Mouse (Mus musculus) heart, postnatal 10 days (tissue): ENCODE results near the gene Cracr2b. TPM values are rescaled to one million over a fixed set of nuclear protein-coding genes. Genes with fewer than 3 reads are reported as not detected.

Source experiments
- DNase-seq, 2 experiments: peaks; one replicate each; pipeline ENCODE4 v3.0.0; 2021
- intact Hi-C: fragments of 180-260 bp; cut with DNase I; formaldehyde crosslinking; loops from one replicate; pipeline ENCODE4 v1.15.1; 2025
- total RNA-seq, 2 experiments: library from RNA; stranded (reverse); gene quantifications; 2 replicates each; pipeline ENCODE4 v1.2.3; 2021

Cracr2b gene
- total RNA-seq, 2 experiments from 2014 or later = 23.2 to 26.1 TPM

- DNase-seq = peak; percentile 96
- intact Hi-C loops = no loop called here
Observed at GRCm38 (mm10) chr7:141447110-141447991, 13.5 kb upstream of the Cracr2b start, which contains the start of gene Rplp2. TSS of gene Rplp2 (plus strand) at chr7:141447370.

- intact Hi-C loops = no loop called here
- DNase-seq = no peak
Observed at GRCm38 (mm10) chr7:141451928-141452327, 9.0 kb upstream of the Cracr2b start.

- intact Hi-C loops = no loop called here
Observed at GRCm38 (mm10) chr7:141453636-141454035, 7.3 kb upstream of the Cracr2b start.

GRCm38 (mm10) chr7:141454967-141455551 is 5.8 kb upstream of the Cracr2b start, which contains the start of gene Pnpla2:
TSS of gene Pnpla2 (plus strand) at chr7:141455198.
- DNase-seq = peak; percentile 95 to 97

More at GRCm38 (mm10) chr7:141453636-141454035, 7.3 kb upstream of the Cracr2b start:
- DNase-seq = no peak

GRCm38 (mm10) chr7:141455610-141456314 is 5.1 kb upstream of the Cracr2b start:
- intact Hi-C loops = no loop called here
- DNase-seq = peak; percentile 89 to 90

More at GRCm38 (mm10) chr7:141454967-141455551, 5.8 kb upstream of the Cracr2b start, which contains the start of gene Pnpla2:
- intact Hi-C loops = no loop called here

- intact Hi-C loops = no loop called here
- DNase-seq = peak; percentile 65 to 69
Observed at GRCm38 (mm10) chr7:141456739-141457138, 4.2 kb upstream of the Cracr2b start.

- intact Hi-C loops = no loop called here
- DNase-seq = no peak
Observed at GRCm38 (mm10) chr7:141457236-141457635, 3.7 kb upstream of the Cracr2b start.

- DNase-seq = peak in 1 of 2 experiments; percentile 69
- intact Hi-C loops = no loop called here
Observed at GRCm38 (mm10) chr7:141457986-141458660, 2.8 kb upstream of the Cracr2b start.

GRCm38 (mm10) chr7:141458661-141459060 is 2.2 kb upstream of the Cracr2b start:
- no peak for DNase-seq
- intact Hi-C loops = no loop called here

GRCm38 (mm10) chr7:141459301-141459711 is 1.6 kb upstream of the Cracr2b start:
- peak in 1 of 2 experiments; percentile 23 for DNase-seq
- intact Hi-C loops = no loop called here

GRCm38 (mm10) chr7:141460001-141460390 is 898 bp upstream of the Cracr2b start:
- intact Hi-C loops = no loop called here
- peak in 1 of 2 experiments; percentile 58 for DNase-seq

- DNase-seq = peak in 1 of 2 experiments; percentile 59
Observed at GRCm38 (mm10) chr7:141461521-141462332, 833 bp downstream of the Cracr2b start.

GRCm38 (mm10) chr7:141462333-141462821 is 1.5 kb downstream of the Cracr2b start:
- intact Hi-C loops = no loop called here

More at GRCm38 (mm10) chr7:141461521-141462332, 833 bp downstream of the Cracr2b start:
- intact Hi-C loops = no loop called here

GRCm38 (mm10) chr7:141463824-141464602 is 3.1 kb downstream of the Cracr2b start:
- intact Hi-C loops = no loop called here
- peak; percentile 76 to 77 for DNase-seq

More at GRCm38 (mm10) chr7:141462333-141462821, 1.5 kb downstream of the Cracr2b start:
- peak in 1 of 2 experiments; percentile 64 for DNase-seq

GRCm38 (mm10) chr7:141464603-141465201 is 3.8 kb downstream of the Cracr2b start:
- intact Hi-C loops = no loop called here
- peak in 1 of 2 experiments; percentile 36 for DNase-seq

GRCm38 (mm10) chr7:141465388-141466044 is 4.6 kb downstream of the Cracr2b start:
- DNase-seq = peak in 1 of 2 experiments; percentile 62
- intact Hi-C loops = no loop called here

GRCm38 (mm10) chr7:141466045-141466394 is 5.1 kb downstream of the Cracr2b start:
- peak; percentile 53 for DNase-seq
- intact Hi-C loops = no loop called here
